Mouse (Mus musculus) CH12.LX (cell line): ENCODE results near the gene Stox2. TPM values are rescaled to one million over a fixed set of nuclear protein-coding genes. Genes with fewer than 3 reads are reported as not detected.

Experiments
- DNase-seq: peaks from one replicate; pipeline ENCODE4 v3.0.0-alpha.2; 2013; ENCODE audit errors: extremely low read depth
- H3K27ac ChIP-seq: 2 replicates; pipeline ENCODE4 v1.5.1; 2012; ENCODE audit warnings: low read depth, mild to moderate bottlenecking, control low read depth, moderate library complexity; ENCODE audit not compliant: insufficient read depth
- H3K27me3 ChIP-seq: replicated peaks from 2 replicates; pipeline ENCODE3; 2012; ENCODE audit warnings: inconsistent platforms
- H3K36me3 ChIP-seq, 2 experiments: replicated peaks in 1 of 2; 2 replicates each; pipeline versions ENCODE3 to v1.6.1; 2012; ENCODE audit warnings: inconsistent platforms in 1 of 2, low read length in 1 of 2, mild to moderate bottlenecking in 1 of 2, mixed read lengths in 1 of 2, moderate library complexity in 1 of 2; ENCODE audit not compliant: control insufficient read depth in 1 of 2, insufficient read depth in 1 of 2
- H3K4me1 ChIP-seq, 2 experiments: 2 replicates each; pipeline ENCODE4 v1.6.1; 2012; ENCODE audit warnings: inconsistent platforms in 1 of 2, moderate library complexity in 1 of 2; ENCODE audit not compliant: insufficient read depth in 2 of 2, control insufficient read depth in 1 of 2
- H3K4me2 ChIP-seq: 2 replicates; pipeline ENCODE4 v1.6.1; 2012; ENCODE audit warnings: low read depth, mild to moderate bottlenecking, control low read depth; ENCODE audit not compliant: poor library complexity, insufficient read depth, severe bottlenecking
- H3K4me3 ChIP-seq, 3 experiments: fragments of 150-350 bp in 1 of 3; sonication (generic) in 1 of 3; replicated peaks in 1 of 3; 2 replicates each; pipeline versions ENCODE3 to v1.5.1; 2011 to 2012; ENCODE audit warnings: low read depth in 2 of 3, low read length in 2 of 3, mild to moderate bottlenecking in 2 of 3, moderate library complexity in 2 of 3, control low read depth in 1 of 3, improper control_type of control experiment in 1 of 3, inconsistent platforms in 1 of 3, mixed read lengths in 1 of 3; ENCODE audit not compliant: poor library complexity in 1 of 3
- H3K79me2 ChIP-seq: replicated peaks from 2 replicates; pipeline ENCODE4 v1.6.1; 2012; ENCODE audit warnings: mild to moderate bottlenecking, moderate library complexity; ENCODE audit not compliant: control insufficient read depth, poor library complexity, insufficient read depth, severe bottlenecking; ENCODE audit errors: extremely low read depth
- H3K9ac ChIP-seq: 2 replicates; pipeline ENCODE4 v1.6.1; 2012; ENCODE audit warnings: low read depth, mild to moderate bottlenecking, control low read depth, moderate library complexity; ENCODE audit not compliant: insufficient read depth
- H3K9me3 ChIP-seq: replicated peaks from 2 replicates; pipeline ENCODE3; 2012; ENCODE audit warnings: low read length, inconsistent platforms, mixed read lengths
- CHD1 ChIP-seq: IDR thresholded peaks from 2 replicates; pipeline ENCODE4 v1.6.1; 2012; ENCODE audit warnings: low read depth, low read length, improper control_type of control experiment, inconsistent platforms
- CTCF ChIP-seq, 2 experiments: IDR thresholded peaks in 1 of 2; conservative IDR thresholded peaks in 1 of 2; 2 replicates each; pipeline ENCODE4 v1.5.1; 2011 to 2012; ENCODE audit warnings: low read depth in 2 of 2, low read length in 2 of 2, improper control_type of control experiment in 1 of 2, inconsistent platforms in 1 of 2, mild to moderate bottlenecking in 1 of 2, moderate library complexity in 1 of 2
- ELF1 ChIP-seq: IDR thresholded peaks from 2 replicates; pipeline ENCODE4 v1.6.1; 2014; ENCODE audit warnings: low read depth, mild to moderate bottlenecking, inconsistent platforms, low read length, improper control_type of control experiment
- ETS1 ChIP-seq: conservative IDR thresholded peaks from 2 replicates; pipeline ENCODE4 v1.6.1; 2012; ENCODE audit warnings: low read depth, mild to moderate bottlenecking, inconsistent platforms, low read length, improper control_type of control experiment, moderate library complexity
- GABPA ChIP-seq: IDR thresholded peaks from 2 replicates; pipeline ENCODE4 v1.6.1; 2012; ENCODE audit warnings: low read depth, low read length, improper control_type of control experiment, inconsistent platforms; ENCODE audit not compliant: insufficient replicate concordance
- HCFC1 ChIP-seq: IDR thresholded peaks from 2 replicates; pipeline ENCODE4 v1.6.1; 2012; ENCODE audit warnings: low read depth, mild to moderate bottlenecking, inconsistent platforms, low read length, improper control_type of control experiment
- IRF4 ChIP-seq: IDR thresholded peaks from 2 replicates; pipeline ENCODE4 v1.6.1; 2014; ENCODE audit warnings: low read depth, mild to moderate bottlenecking, inconsistent platforms, low read length, improper control_type of control experiment
- JUN ChIP-seq: IDR thresholded peaks from 2 replicates; pipeline ENCODE4 v1.6.1; 2011; ENCODE audit warnings: low read depth, mild to moderate bottlenecking, low read length, improper control_type of control experiment, moderate library complexity; ENCODE audit not compliant: insufficient read depth
- JUND ChIP-seq: conservative IDR thresholded peaks from 2 replicates; pipeline ENCODE4 v1.6.1; 2011; ENCODE audit warnings: low read depth, low read length, improper control_type of control experiment
- KAT2A ChIP-seq: IDR thresholded peaks from 2 replicates; pipeline ENCODE4 v1.6.1; 2012; ENCODE audit warnings: low read length, improper control_type of control experiment, inconsistent platforms; ENCODE audit not compliant: insufficient replicate concordance
- MAFK ChIP-seq: IDR thresholded peaks from 2 replicates; pipeline ENCODE4 v1.6.1; 2011; ENCODE audit warnings: low read length, improper control_type of control experiment; ENCODE audit not compliant: insufficient replicate concordance
- MAX ChIP-seq: IDR thresholded peaks from 2 replicates; pipeline ENCODE4 v1.6.1; 2011; ENCODE audit warnings: low read length, improper control_type of control experiment
- NELFE ChIP-seq: IDR thresholded peaks from 2 replicates; pipeline ENCODE4 v1.6.1; 2011; ENCODE audit warnings: low read depth, low read length, improper control_type of control experiment
- NRF1 ChIP-seq: IDR thresholded peaks from 2 replicates; pipeline ENCODE4 v1.6.1; 2014; ENCODE audit warnings: low read depth, mild to moderate bottlenecking, inconsistent platforms, low read length, improper control_type of control experiment, moderate library complexity
- PAX5 ChIP-seq: IDR thresholded peaks from 2 replicates; pipeline ENCODE4 v1.6.1; 2012; ENCODE audit warnings: low read length, inconsistent platforms, mixed read lengths
- POLR2A ChIP-seq: IDR thresholded peaks from 2 replicates; pipeline ENCODE4 v1.6.1; 2011; ENCODE audit warnings: low read depth, mild to moderate bottlenecking, improper control_type of control experiment, low read length
- POLR2AphosphoS2 ChIP-seq: IDR thresholded peaks from 2 replicates; pipeline ENCODE4 v1.6.1; 2011; ENCODE audit warnings: low read depth, low read length, improper control_type of control experiment
- RCOR1 ChIP-seq: conservative IDR thresholded peaks from 2 replicates; pipeline ENCODE4 v1.6.1; 2012; ENCODE audit warnings: low read depth, mild to moderate bottlenecking, inconsistent platforms, low read length, improper control_type of control experiment
- SIN3A ChIP-seq: IDR thresholded peaks from 2 replicates; pipeline ENCODE4 v1.6.1; 2012; ENCODE audit warnings: low read length, improper control_type of control experiment, inconsistent platforms
- SMC3 ChIP-seq: IDR thresholded peaks from 2 replicates; pipeline ENCODE4 v1.6.1; 2011; ENCODE audit warnings: low read depth, low read length, improper control_type of control experiment
- TCF12 ChIP-seq: IDR thresholded peaks from 2 replicates; pipeline ENCODE4 v1.6.1; 2014; ENCODE audit warnings: low read depth, mild to moderate bottlenecking, inconsistent platforms, low read length, improper control_type of control experiment
- USF1 ChIP-seq: IDR thresholded peaks from 2 replicates; pipeline ENCODE4 v1.6.1; 2014; ENCODE audit warnings: low read depth, mild to moderate bottlenecking, inconsistent platforms, low read length, improper control_type of control experiment
- USF2 ChIP-seq: conservative IDR thresholded peaks from 2 replicates; pipeline ENCODE4 v1.6.1; 2011; ENCODE audit warnings: low read depth, low read length, improper control_type of control experiment
- dilution Hi-C: fragments of 300-500 bp; cut with MboI; formaldehyde crosslinking; loops from 2 replicates; pipeline ENCODE4 v1.14.3; 2020; ENCODE audit warnings: low sequenced_read_pairs; ENCODE audit not compliant: extremely low pct_unique_long_range_greater_than_20kb, extremely low pct_ligation_motif_present
- in situ Hi-C: fragments of 300-500 bp; cut with MboI; formaldehyde crosslinking; loops from 3 replicates; pipeline ENCODE4 v1.14.3; 2019; ENCODE audit warnings: low sequenced_read_pairs, low pct_ligation_motif_present, low pct_unique_long_range_greater_than_20kb, mixed read lengths
- polyA plus RNA-seq: library from polyadenylated mRNA; unstranded; fragments of >175 nt; gene quantifications from 2 replicates; pipeline ENCODE4 v1.2.1, GENCODE M21; 2012; ENCODE audit warnings: low read depth; ENCODE audit not compliant: insufficient read length
- total RNA-seq, 2 experiments: library from RNA; depleted of rRNA; stranded (reverse); fragments of 300-350 nt in 1 of 2; fragments of >200 nt in 1 of 2; gene quantifications; 2 replicates each; pipeline ENCODE4 v1.2.3; 2012 to 2014

The Stox2 gene
- total and polyA plus RNA-seq, 3 experiments, result 0.23 to 1.0 (median 0.42) TPM

- Histone ChIP-seq H3K27me3 (no peaks in the 10 kb centered on the region), H3K79me2 (no peaks in the 10 kb centered on the region), H3K4me1 (no peaks in the 10 kb centered on the region)
- dilution Hi-C loops, result no loop called here
- TF ChIP-seq JUN (no peak), HCFC1 (no peak), POLR2A (no peak), MAX (no peak), SIN3A (no peak), GABPA (no peak)
- TF ChIP-seq, all 38 proteins: peak for 0
- Histone ChIP-seq H3K9ac (no peak overlapping the region), H3K9me3 (no peaks in the 10 kb centered on the region), H3K36me3 (no peaks in the 10 kb centered on the region), H3K4me3 (no peak overlapping the region), H3K27ac (no peak overlapping the region), H3K4me2 (no peak overlapping the region)
- no peak for DNase-seq
- in situ Hi-C loops, result no loop called here
Measured at GRCm38 (mm10) chr8:47480039-47480438, 33.9 kb upstream of the Stox2 start.

DNA sequence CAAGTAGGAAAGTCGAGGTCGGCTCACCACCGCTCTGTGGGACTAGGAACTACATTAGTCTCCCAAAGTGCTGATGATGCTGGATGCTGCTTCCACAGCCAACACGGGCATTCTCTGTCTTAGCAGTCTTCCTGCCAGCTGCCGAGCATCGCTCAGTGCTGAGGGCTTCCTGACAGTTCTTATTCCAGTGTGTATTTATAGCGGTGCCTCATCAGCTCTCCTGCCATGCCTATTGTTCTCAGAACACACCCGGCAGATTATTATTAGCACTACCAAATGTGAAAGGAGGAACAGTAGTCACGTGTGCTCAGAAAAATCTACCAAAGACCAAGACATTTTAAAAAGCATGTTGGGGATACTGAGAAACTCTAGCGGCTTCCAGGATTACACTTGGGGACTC is 15.5 kb upstream of the Stox2 start:
- H3K4me3 ChIP-seq, result no peak overlapping the region
- H3K27me3 ChIP-seq, result no peaks in the 10 kb centered on the region
- no peak overlapping the region for H3K9ac ChIP-seq
- H3K9me3 ChIP-seq, result no peaks in the 10 kb centered on the region
- in situ Hi-C loops, result no loop called here
- DNase-seq, result no peak
- H3K36me3 ChIP-seq, result no peaks in the 10 kb centered on the region
- no peak overlapping the region for H3K27ac ChIP-seq
- TF ChIP-seq RCOR1 (no peak), POLR2AphosphoS2 (no peak), PAX5 (no peak), CTCF (conservative IDR thresholded peaks at IDR 0.05 in 1 of 2, IDR thresholded peaks at IDR 0.05 in 1 of 2; ENCODE audit: low read depth in 2 of 2, low read length in 2 of 2) (no peak), NELFE (no peak), ELF1 (no peak), CHD1 (no peak), ETS1 (no peak), MAFK (no peak), JUND (no peak), USF1 (no peak), IRF4 (no peak), USF2 (no peak), HCFC1 (no peak), NRF1 (no peak), SMC3 (no peak), TCF12 (no peak), KAT2A (no peak)
- no peaks in the 10 kb centered on the region for H3K79me2 ChIP-seq
- dilution Hi-C loops, result no loop called here
- no peaks in the 10 kb centered on the region for H3K4me1 ChIP-seq
- no peak overlapping the region for H3K4me2 ChIP-seq
